Mouse (Mus musculus) liver, adult 2 months (tissue): ENCODE measurements around the gene Dlg2. TPM values are rescaled to one million over a fixed set of nuclear protein-coding genes. Genes with fewer than 3 reads are reported as not detected.

Experiments
- DNase-seq: peaks from one replicate; pipeline ENCODE4 v3.0.0-alpha.2; 2011; ENCODE audit warnings: low read depth, low spot score; ENCODE audit errors: extremely low read depth
- H3K27ac ChIP-seq: fragments of 200-500 bp; replicated peaks from 2 replicates; pipeline ENCODE4 v1.5.1; 2012; ENCODE audit warnings: low read depth, mild to moderate bottlenecking, control low read depth, inconsistent platforms, low read length; ENCODE audit not compliant: insufficient read depth
- H3K27me3 ChIP-seq: fragments of 200-500 bp; 2 replicates; pipeline ENCODE4 v1.6.1; 2012; ENCODE audit warnings: mild to moderate bottlenecking, moderate library complexity, low read length, inconsistent platforms; ENCODE audit not compliant: control insufficient read depth, insufficient read depth
- H3K36me3 ChIP-seq: fragments of 200-500 bp; 2 replicates; pipeline ENCODE4 v1.6.1; 2012; ENCODE audit warnings: low read length, inconsistent platforms; ENCODE audit not compliant: control insufficient read depth, insufficient read depth
- H3K4me1 ChIP-seq: fragments of 200-500 bp; 2 replicates; pipeline ENCODE4 v1.6.1; 2011; ENCODE audit warnings: low read length; ENCODE audit not compliant: control insufficient read depth, insufficient read depth
- H3K4me3 ChIP-seq: fragments of 200-500 bp; 2 replicates; pipeline ENCODE4 v1.5.1; 2011; ENCODE audit warnings: low read depth, mild to moderate bottlenecking, control low read depth, low read length, moderate library complexity; ENCODE audit not compliant: insufficient read depth
- H3K79me2 ChIP-seq: fragments of 200-500 bp; 2 replicates; pipeline ENCODE4 v1.6.1; 2012; ENCODE audit warnings: inconsistent platforms, mild to moderate bottlenecking, low read length, moderate library complexity; ENCODE audit not compliant: control insufficient read depth, insufficient read depth
- H3K9ac ChIP-seq: fragments of 200-500 bp; 2 replicates; pipeline ENCODE4 v1.6.1; 2012; ENCODE audit warnings: low read depth, mild to moderate bottlenecking, control low read depth, inconsistent platforms, low read length
- CTCF ChIP-seq: fragments of 200-500 bp; IDR thresholded peaks from 2 replicates; pipeline ENCODE4 v1.5.1; 2011; ENCODE audit warnings: low read depth, low read length, control low read depth
- POLR2A ChIP-seq: fragments of 200-500 bp; IDR thresholded peaks from 2 replicates; pipeline ENCODE4 v1.6.1; 2011; ENCODE audit warnings: low read length, control low read depth; ENCODE audit not compliant: insufficient read depth; ENCODE audit errors: extremely low read depth
- WGBS: fragments of 180-500 bp; shearing (Covaris S2); methylation state at CpG from one replicate; pipeline ENCODE4 v1.1.7; 2018; 5-methylcytosine and 5-hydroxymethylcytosine counted together
- polyA plus RNA-seq: library from polyadenylated mRNA; depleted of rRNA; stranded (reverse); fragments of >200 nt; gene quantifications from 2 replicates; pipeline ENCODE4 v1.2.3, GENCODE M21; 2012
- total RNA-seq: library from RNA; depleted of rRNA; stranded (reverse); fragments of >200 nt; gene quantifications from 2 replicates; pipeline ENCODE4 v1.2.3, GENCODE M21; 2014

Dlg2 gene
- total and polyA plus RNA-seq, 2 experiments: 0.65 TPM; not detected in 1

DNA sequence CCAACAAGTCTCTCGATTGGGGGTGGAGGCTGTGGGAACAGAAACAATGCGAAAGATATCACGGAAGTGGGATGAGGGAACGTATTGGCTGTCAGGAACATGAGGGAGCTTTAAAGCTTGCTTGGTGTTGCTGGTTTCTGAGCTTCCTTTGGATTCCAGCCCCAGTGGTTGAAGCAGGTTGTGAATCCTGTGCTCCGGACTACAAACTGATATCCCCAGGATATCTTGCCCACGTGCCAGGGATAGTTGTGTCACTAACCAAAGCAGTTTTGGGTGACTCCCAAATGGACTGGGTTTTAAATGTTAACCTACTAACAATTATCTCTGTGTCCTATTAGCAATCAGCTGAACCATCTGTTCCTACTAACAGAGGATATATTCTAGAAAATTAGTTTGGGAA lies 1099.7 kb downstream of the Dlg2 start:
- H3K4me3 ChIP-seq: no peak overlapping the region
- no peaks in the 10 kb centered on the region for H3K36me3 ChIP-seq
- no peak overlapping the region for H3K9ac ChIP-seq
- H3K27ac ChIP-seq: no peak overlapping the region
- no peaks in the 10 kb centered on the region for H3K79me2 ChIP-seq
- H3K4me1 ChIP-seq: no peaks in the 10 kb centered on the region
- 66% methylated on average over 6 of the region's 6 CpGs for WGBS
- DNase-seq: peak; percentile 5
- no peaks in the 10 kb centered on the region for H3K27me3 ChIP-seq
- TF ChIP-seq CTCF (no peak), POLR2A (no peak)

DNA sequence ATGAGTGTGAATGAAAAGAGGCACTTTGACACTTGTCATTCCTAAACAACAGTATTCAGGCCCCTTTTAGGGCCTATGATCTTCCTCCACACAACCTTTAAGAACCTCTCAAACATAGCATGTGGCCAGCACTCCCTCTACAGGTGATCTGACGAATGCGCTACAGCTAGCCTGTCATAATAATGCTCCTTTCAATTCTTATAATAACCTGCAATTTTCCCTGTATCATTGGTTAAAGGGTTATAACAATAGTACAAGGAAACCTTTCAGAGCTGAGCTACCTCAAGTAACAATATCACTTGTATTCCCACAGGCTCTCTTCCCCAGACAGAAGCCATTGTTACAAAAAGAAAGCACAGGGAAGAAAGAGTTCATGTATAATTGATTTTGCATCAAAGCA lies 1105.7 kb downstream of the Dlg2 start:
- DNase-seq: peak; percentile 33
- TF ChIP-seq CTCF: peak; percentile 60; the same call in 1 of the 2 replicates
- TF ChIP-seq POLR2A: no peak
- WGBS: 57% methylated on average over 2 of the region's 2 CpGs
- Histone ChIP-seq H3K9ac (no peak overlapping the region), H3K4me1 (no peaks in the 10 kb centered on the region), H3K36me3 (no peaks in the 10 kb centered on the region), H3K27me3 (no peaks in the 10 kb centered on the region), H3K4me3 (no peak overlapping the region), H3K79me2 (no peaks in the 10 kb centered on the region), H3K27ac (no peak overlapping the region)

DNA sequence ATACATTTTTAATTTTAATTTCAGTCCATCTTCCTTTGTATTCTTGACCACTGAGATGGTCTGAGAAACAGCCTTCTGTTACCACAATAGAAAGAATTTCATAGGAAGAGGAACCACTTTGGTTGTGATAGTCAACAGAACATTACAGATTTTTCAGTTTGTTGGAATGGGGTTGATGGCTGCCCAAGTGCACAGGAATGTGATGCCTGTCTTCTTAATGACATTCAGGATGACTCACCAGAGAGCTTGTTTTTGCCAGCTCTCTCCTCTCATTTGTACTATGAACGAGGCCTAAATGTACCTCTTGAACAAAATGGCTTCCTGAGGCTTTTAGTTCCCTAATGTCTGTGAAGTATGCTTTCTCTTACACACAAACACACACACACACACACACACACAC lies 1107.1 kb downstream of the Dlg2 start:
- WGBS: 59% methylated on average over 1 of the region's 1 CpGs
- H3K4me1 ChIP-seq: no peaks in the 10 kb centered on the region
- H3K27ac ChIP-seq: no peak overlapping the region
- no peak overlapping the region for H3K4me3 ChIP-seq
- no peak for DNase-seq
- no peaks in the 10 kb centered on the region for H3K79me2 ChIP-seq
- TF ChIP-seq POLR2A: no peak
- TF ChIP-seq CTCF: no peak
- H3K36me3 ChIP-seq: no peaks in the 10 kb centered on the region
- no peak overlapping the region for H3K9ac ChIP-seq
- H3K27me3 ChIP-seq: no peaks in the 10 kb centered on the region

DNA sequence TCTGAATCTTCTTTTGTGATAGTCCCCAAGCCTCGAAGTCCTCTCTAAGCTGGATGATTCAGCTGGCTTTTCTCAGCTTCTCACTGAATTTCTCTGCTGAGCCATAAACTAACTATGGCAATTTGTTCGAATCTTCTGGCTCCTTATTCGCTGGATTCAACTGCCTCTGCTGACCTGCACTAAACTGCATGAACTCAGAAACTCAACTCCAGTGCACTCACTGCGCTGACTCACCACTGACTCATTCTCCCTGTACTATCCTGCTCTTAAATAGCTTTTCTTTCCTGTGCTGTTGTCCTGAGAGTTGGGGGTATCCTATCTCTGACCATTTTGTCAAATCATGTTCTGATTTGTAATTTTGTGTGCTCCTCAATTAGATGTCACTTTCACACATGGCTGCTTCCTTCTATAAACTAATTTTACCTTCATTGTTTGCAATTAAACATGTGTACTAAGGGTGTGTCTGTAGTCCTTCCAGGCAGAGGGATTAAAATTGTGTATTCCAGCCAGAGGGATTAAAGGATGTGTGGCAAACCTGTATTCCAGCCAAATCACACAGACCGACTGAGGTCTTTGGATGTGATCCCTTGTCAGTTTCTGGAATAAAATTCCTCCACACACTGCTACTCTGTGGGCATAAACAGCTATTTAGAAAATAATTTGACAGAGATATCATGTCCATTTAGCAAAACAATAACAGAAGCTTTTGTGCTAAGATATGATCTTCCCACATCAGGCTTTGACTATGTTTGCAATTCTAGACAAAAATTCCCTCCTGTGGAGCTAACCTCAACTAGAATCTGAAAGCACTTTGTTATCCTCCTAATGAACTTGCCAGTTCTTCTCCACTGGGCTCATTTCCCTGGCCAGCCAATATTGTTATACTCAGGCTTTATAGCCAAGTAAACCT lies 1115.0 kb downstream of the Dlg2 start:
- no peak overlapping the region for H3K27ac ChIP-seq
- no peak overlapping the region for H3K4me3 ChIP-seq
- H3K4me1 ChIP-seq: no peaks in the 10 kb centered on the region
- H3K27me3 ChIP-seq: no peaks in the 10 kb centered on the region
- H3K9ac ChIP-seq: no peak overlapping the region
- WGBS: 60% methylated on average over 5 of the region's 5 CpGs
- no peaks in the 10 kb centered on the region for H3K79me2 ChIP-seq
- TF ChIP-seq CTCF (no peak), POLR2A (no peak)
- no peak for DNase-seq
- no peaks in the 10 kb centered on the region for H3K36me3 ChIP-seq

GRCm38 (mm10) chr7:91598549-91598948 lies 1122.1 kb downstream of the Dlg2 start:
- no peak for DNase-seq
- 67% methylated on average over 4 of the region's 4 CpGs for WGBS
- Histone ChIP-seq H3K27me3 (no peaks in the 10 kb centered on the region), H3K4me3 (no peak overlapping the region), H3K27ac (no peak overlapping the region), H3K79me2 (no peaks in the 10 kb centered on the region), H3K9ac (no peak overlapping the region), H3K4me1 (no peaks in the 10 kb centered on the region), H3K36me3 (no peaks in the 10 kb centered on the region)
- TF ChIP-seq POLR2A (no peak), CTCF (no peak)

DNA sequence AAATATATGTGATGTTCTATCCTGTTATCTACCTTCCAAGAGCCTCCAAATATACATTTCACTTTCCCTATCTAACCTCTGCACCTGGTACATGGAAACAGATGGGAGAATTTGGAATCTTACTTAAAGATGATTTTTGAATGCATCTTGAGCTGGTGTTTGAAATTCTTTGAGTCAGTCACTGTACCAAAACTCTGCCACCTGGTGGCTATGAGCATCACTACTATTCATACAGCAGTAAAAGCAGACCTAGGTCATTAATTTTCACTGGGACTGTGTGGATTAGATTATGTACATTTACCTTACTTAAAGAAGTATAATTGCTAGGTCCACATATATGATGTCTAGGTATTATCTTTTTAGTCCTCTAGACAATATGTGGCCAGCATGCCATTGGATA lies 1124.8 kb downstream of the Dlg2 start:
- Histone ChIP-seq H3K36me3 (no peaks in the 10 kb centered on the region), H3K27me3 (no peaks in the 10 kb centered on the region), H3K9ac (no peak overlapping the region), H3K4me1 (no peaks in the 10 kb centered on the region), H3K4me3 (no peak overlapping the region), H3K27ac (no peak overlapping the region), H3K79me2 (no peaks in the 10 kb centered on the region)
- no peak for DNase-seq
- no peak for TF ChIP-seq POLR2A
- TF ChIP-seq CTCF: no peak; the same call in 1 of the 2 replicates
